Mouse (Mus musculus): ENCODE data around the gene Samhd1. TPM values are rescaled to one million over a fixed set of nuclear protein-coding genes. Genes with fewer than 3 reads are reported as not detected.

Gene Samhd1
- polyA plus RNA-seq, 1 experiment from 2014 or later, result 10.9 TPM

DNA sequence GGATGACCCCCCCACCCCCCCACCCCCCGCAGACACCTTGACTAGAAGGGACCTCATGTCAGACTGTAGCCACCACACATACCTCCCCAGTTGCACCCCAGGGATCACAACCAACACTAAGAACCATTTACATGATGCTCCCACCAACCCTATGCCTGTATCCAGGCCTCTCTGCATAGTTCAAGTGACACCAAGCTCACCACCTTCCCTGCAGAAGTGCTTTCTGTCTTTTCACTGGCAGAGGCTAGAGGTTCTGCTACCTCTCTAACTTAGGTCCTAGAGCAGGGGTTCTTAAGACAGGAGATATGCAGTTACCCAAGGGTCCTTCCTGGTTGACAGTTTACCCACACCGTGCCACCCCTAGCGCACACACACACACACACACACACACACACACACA is 59.8 kb downstream of the Samhd1 start:
- ATAC-seq, result no peak
- H3K9ac ChIP-seq (replicated peaks), result peak overlapping the region; percentile 100
- no peaks in the 10 kb centered on the region for H3K27me3 ChIP-seq
- H3K9me3 ChIP-seq, result no peaks in the 10 kb centered on the region
- H3K4me1 ChIP-seq (replicated peaks), result peaks cover 83% of the 10 kb centered on the region
- H3K4me2 ChIP-seq (replicated peaks), result peak overlapping the region; percentile 100
- 87% methylated on average over 3 of the region's 3 CpGs for WGBS
- peaks cover 23% of the 10 kb centered on the region for H3K36me3 ChIP-seq
- no peak overlapping the region for H3K27ac ChIP-seq
- peak overlapping the region; percentile 98 for H3K4me3 ChIP-seq (replicated peaks)

DNA sequence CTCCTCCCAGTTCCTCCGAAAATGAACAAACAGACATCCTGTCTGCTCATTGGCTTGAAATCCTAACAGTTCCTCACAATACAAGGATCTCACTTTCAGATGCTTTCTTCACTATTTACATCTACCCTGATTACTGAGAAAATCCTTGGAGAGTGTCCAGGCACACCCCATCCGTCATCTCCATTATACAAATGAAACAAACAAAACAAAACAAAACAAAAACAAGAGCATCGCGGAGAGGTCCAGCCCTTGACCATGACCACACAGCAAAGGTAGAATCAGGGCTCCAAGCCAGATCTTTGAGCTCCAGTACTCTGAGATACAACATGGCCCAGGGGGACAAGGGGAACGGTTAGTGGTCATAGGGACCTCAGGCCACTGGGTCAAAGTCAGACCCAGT is 60.3 kb downstream of the Samhd1 start:
- WGBS, result 79% methylated on average over 5 of the region's 5 CpGs
- H3K4me3 ChIP-seq (replicated peaks), result 0 out of 2 replicates have a peak overlapping the region, but pooled peaks have one; percentile 7

DNA sequence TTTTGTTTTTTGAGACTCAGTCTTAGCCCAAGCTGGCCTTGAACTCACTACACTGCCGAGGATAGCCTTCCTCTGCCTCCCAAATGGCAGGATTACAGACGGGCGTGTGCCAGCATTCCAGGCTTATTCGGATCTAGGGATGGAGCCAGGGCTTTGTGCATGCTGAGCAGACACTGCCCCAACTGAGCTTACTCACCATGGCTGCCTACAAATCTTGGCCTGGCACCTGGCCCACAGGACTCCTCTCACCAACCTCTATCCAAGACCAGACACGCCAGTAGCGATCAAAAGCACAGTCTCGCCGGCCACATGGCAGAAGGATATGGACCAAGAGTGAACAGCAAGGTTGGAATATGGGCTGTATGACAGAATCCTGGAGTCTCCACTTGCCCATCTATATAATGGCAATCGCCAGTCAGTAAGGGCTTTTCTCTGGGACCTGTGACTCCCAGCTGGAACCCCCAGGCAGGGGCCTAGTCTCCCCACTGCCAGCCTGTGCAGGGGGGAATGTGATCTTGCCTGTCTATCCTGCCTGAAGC is 60.8 kb downstream of the Samhd1 start:
- Histone ChIP-seq H3K4me2 (replicated peaks) (peak overlapping the region; percentile 100), H3K4me1 (replicated peaks) (peaks cover 86% of the 10 kb centered on the region), H3K9ac (replicated peaks) (peak overlapping the region; percentile 45), H3K36me3 (peaks cover 23% of the 10 kb centered on the region), H3K4me3 (replicated peaks) (0 out of 2 replicates have a peak overlapping the region, but pooled peaks have one; percentile 7), H3K27ac (no peak overlapping the region), H3K9me3 (no peaks in the 10 kb centered on the region), H3K27me3 (no peaks in the 10 kb centered on the region)
- WGBS, result 72% methylated on average over 9 of the region's 9 CpGs
- no peak for ATAC-seq

More for the DNA sequence above, 60.3 kb downstream of the Samhd1 start:
- H3K27me3 ChIP-seq, result no peaks in the 10 kb centered on the region
- H3K36me3 ChIP-seq, result peaks cover 23% of the 10 kb centered on the region
- H3K9me3 ChIP-seq, result no peaks in the 10 kb centered on the region
- H3K9ac ChIP-seq (replicated peaks), result peak overlapping the region; percentile 45
- H3K27ac ChIP-seq, result no peak overlapping the region
- peaks cover 84% of the 10 kb centered on the region for H3K4me1 ChIP-seq (replicated peaks)
- peak overlapping the region; percentile 100 for H3K4me2 ChIP-seq (replicated peaks)
- no peak for ATAC-seq

DNA sequence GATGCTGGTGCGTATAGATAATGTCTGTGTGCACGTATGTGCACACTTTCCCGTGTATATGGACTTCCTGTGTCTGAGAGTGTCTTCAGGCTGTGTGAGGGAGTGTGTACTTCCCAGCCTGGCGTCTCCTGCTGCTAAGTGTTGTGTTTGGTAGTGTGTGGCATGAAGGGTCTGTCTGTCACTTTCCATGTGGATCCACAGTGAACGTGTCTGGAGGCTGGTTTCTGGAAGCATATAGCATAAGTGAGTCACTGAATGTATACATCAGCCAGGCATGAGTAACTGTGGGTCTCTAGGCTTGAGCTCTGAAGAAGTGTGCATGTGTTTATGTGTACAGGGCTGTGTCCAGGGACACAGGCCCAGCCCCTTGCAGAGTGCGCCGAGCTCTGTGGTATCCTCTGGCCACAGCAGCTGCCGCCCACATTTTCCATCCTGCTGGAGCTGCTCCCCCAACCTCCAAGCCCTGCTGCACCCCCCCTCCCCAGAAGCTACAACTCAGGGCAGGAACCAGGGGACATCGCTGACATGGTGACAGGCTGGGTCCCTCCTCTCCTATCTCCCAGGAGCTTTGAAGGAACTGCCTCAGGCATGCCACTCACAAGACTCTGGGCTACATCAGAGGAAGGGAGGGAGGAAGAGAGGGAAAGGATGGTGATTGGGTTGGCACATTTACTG is 61.5 kb downstream of the Samhd1 start:
- no peak overlapping the region for H3K4me2 ChIP-seq (replicated peaks)
- no peak for ATAC-seq
- peaks cover 93% of the 10 kb centered on the region for H3K4me1 ChIP-seq (replicated peaks)
- H3K27ac ChIP-seq, result no peak overlapping the region; the same call in 1 of the 2 replicates
- H3K9ac ChIP-seq (replicated peaks), result peak overlapping the region; percentile 45; the same call in 1 of the 2 replicates
- H3K27me3 ChIP-seq, result no peaks in the 10 kb centered on the region
- 76% methylated on average over 9 of the region's 9 CpGs for WGBS
- H3K4me3 ChIP-seq (replicated peaks), result no peak overlapping the region
- peaks cover 23% of the 10 kb centered on the region for H3K36me3 ChIP-seq
- H3K9me3 ChIP-seq, result no peaks in the 10 kb centered on the region

DNA sequence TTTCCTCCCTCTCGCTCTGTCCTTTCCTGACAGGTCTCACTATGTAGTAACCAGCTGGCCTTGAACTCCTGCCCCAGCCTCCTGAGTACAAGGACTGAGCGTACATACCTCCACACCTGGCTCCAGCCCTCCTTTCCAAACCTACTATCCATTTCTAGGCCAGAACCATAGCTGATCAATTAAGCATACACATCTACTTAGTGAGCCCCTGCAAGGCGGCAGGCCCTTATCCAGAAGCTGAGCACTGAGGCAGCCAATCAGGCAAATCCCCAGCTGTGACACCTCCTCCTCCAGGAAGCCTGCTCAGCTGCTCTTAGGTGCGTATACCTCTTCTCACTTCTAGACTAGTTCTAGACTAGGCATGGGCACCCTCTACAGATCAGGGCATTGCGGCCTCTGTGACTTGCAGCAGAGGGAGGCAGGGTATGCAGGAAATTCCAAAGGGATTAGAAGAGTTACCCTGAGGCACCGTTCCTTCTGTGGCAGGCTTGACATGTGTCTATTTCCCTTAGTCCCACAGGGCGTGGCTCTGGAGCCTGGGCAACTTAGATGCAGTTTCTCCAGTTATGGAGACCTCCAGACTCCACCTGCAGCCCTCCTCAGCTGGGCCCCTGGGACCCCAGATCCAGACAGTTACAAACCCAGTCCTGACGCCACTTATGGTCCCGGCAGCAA is 62.6 kb downstream of the Samhd1 start:
- 75% methylated on average over 9 of the region's 9 CpGs for WGBS
- ATAC-seq, result no peak
- Histone ChIP-seq H3K4me1 (replicated peaks) (peaks cover 99% of the 10 kb centered on the region), H3K27ac (no peak overlapping the region), H3K9me3 (no peaks in the 10 kb centered on the region), H3K4me2 (replicated peaks) (no peak overlapping the region), H3K27me3 (no peaks in the 10 kb centered on the region), H3K36me3 (peaks cover 23% of the 10 kb centered on the region), H3K4me3 (replicated peaks) (no peak overlapping the region), H3K9ac (replicated peaks) (no peak overlapping the region)

DNA sequence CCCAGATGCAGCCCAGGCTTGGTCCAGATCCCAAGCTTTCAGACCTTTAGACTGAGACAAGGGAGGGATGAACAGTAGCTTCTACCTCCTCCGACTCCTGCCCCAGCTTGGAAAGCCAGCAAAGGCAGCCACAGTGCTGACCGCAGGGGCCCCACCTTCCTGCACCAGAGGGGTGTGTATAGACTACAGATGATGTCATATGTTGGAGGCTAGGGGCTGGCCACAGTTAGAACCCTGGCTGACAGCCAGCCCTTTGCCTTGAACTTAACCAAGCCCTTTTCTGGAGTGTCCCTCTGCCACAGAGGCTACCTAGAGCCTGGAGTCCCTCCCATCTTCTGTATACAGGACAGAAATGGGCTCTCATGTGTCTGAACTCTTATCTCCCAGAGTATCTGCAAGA is 63.5 kb downstream of the Samhd1 start:
- H3K27me3 ChIP-seq, result no peaks in the 10 kb centered on the region
- H3K9ac ChIP-seq (replicated peaks), result 0 out of 2 replicates have a peak overlapping the region, but pooled peaks have one; percentile 28
- H3K36me3 ChIP-seq, result peaks cover 22% of the 10 kb centered on the region
- H3K9me3 ChIP-seq, result no peaks in the 10 kb centered on the region
- no peak; the same call in 1 of the 2 replicates for ATAC-seq
- peaks cover 99% of the 10 kb centered on the region for H3K4me1 ChIP-seq (replicated peaks)
- no peak overlapping the region for H3K27ac ChIP-seq
- 80% methylated on average over 2 of the region's 2 CpGs for WGBS
- H3K4me3 ChIP-seq (replicated peaks), result no peak overlapping the region
- no peak overlapping the region for H3K4me2 ChIP-seq (replicated peaks)

DNA sequence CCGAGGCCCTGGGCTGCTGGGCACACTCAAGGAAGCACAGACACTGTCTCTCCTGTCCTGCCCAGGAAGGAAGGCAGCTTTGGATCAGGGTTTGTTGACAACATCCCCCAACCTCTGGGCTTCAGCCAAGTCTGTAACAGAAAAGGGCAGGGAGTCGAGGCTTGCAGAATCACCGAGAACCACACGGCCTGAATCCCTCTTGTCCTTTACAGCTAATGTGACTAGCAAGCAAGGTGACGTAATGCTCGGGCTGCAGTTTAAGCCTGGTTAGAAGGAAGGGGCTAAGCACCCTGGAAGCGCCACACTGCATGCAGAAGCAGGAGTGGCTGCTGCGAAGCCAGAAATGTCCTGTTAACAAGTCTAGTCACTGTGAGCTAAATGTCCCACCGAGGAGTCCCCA is 64.7 kb downstream of the Samhd1 start:
- no peak; the same call in 1 of the 2 replicates for ATAC-seq
- H3K9ac ChIP-seq (replicated peaks), result peak overlapping the region; percentile 48

DNA sequence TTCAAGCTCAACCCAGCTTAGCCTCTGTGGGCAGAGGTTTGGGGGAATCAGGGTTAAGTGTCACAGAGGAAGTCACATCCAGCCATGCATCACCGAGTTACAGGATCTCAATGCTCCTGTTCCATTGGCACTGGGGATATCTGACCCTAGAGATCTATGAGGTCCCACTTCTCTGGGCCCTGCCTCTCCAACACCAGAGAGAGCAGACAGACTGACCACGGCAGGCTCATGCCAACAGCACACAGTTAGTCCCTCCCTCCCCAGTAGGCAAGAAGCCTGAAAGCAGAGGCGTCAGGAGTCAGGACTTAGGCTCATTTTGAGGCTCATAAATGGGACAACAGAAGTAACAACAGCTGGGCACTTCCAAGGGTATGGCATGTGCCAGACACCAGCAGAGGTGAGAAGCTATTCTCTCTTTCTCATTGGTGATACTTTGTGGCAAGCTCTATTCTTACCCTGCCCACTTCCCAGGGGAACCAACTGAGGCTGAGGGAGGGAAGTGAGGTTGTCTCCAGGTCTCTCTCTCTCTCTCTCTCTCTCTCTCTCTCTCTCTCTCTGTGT is 65.2 kb downstream of the Samhd1 start:
- H3K4me1 ChIP-seq (replicated peaks), result peaks cover 97% of the 10 kb centered on the region
- peak overlapping the region; percentile 5; the same call in 1 of the 2 replicates for H3K4me2 ChIP-seq (replicated peaks)
- no peaks in the 10 kb centered on the region for H3K27me3 ChIP-seq
- H3K27ac ChIP-seq, result peak overlapping the region; percentile 71
- 0 out of 2 replicates have a peak overlapping the region, but pooled peaks have one; percentile 2 for H3K9ac ChIP-seq (replicated peaks)
- H3K4me3 ChIP-seq (replicated peaks), result no peak overlapping the region
- H3K36me3 ChIP-seq, result peaks cover 16% of the 10 kb centered on the region
- no peaks in the 10 kb centered on the region for H3K9me3 ChIP-seq
- 42% methylated on average over 3 of the region's 3 CpGs for WGBS
- no peak for ATAC-seq

More for the DNA sequence above, 64.7 kb downstream of the Samhd1 start:
- Histone ChIP-seq H3K4me3 (replicated peaks) (no peak overlapping the region), H3K36me3 (peaks cover 16% of the 10 kb centered on the region), H3K4me1 (replicated peaks) (peaks cover 97% of the 10 kb centered on the region), H3K27ac (peak overlapping the region; percentile 71), H3K27me3 (no peaks in the 10 kb centered on the region), H3K4me2 (replicated peaks) (0 out of 2 replicates have a peak overlapping the region, but pooled peaks have one; percentile 8), H3K9me3 (no peaks in the 10 kb centered on the region)
- 59% methylated on average over 9 of the region's 9 CpGs for WGBS

DNA sequence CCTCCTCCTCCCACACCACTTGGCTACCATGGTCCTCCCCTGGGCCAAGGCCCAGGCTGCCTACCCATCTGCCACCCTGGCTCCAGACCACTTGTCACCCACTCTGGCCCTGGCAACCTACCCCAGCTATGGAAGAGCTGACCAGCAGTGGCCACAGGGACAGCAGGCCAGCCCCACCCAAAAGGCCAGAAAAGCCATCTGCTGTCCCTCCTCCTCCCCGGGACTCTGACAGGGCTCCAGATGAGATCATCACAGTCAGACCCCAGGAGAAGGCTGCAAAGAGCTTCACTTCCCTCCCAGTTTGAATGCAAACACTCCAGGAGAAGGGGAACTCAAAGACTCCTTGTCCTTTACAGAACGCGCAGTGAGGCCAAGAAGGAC is 65.7 kb downstream of the Samhd1 start:
- Histone ChIP-seq H3K9ac (replicated peaks) (0 out of 2 replicates have a peak overlapping the region, but pooled peaks have one; percentile 2), H3K9me3 (no peaks in the 10 kb centered on the region), H3K27me3 (no peaks in the 10 kb centered on the region), H3K4me1 (replicated peaks) (peaks cover 97% of the 10 kb centered on the region), H3K36me3 (peaks cover 17% of the 10 kb centered on the region), H3K4me3 (replicated peaks) (no peak overlapping the region), H3K27ac (peak overlapping the region; percentile 71), H3K4me2 (replicated peaks) (peak overlapping the region; percentile 5; the same call in 1 of the 2 replicates)
- no peak for ATAC-seq
- 43% methylated on average over 3 of the region's 3 CpGs for WGBS

DNA sequence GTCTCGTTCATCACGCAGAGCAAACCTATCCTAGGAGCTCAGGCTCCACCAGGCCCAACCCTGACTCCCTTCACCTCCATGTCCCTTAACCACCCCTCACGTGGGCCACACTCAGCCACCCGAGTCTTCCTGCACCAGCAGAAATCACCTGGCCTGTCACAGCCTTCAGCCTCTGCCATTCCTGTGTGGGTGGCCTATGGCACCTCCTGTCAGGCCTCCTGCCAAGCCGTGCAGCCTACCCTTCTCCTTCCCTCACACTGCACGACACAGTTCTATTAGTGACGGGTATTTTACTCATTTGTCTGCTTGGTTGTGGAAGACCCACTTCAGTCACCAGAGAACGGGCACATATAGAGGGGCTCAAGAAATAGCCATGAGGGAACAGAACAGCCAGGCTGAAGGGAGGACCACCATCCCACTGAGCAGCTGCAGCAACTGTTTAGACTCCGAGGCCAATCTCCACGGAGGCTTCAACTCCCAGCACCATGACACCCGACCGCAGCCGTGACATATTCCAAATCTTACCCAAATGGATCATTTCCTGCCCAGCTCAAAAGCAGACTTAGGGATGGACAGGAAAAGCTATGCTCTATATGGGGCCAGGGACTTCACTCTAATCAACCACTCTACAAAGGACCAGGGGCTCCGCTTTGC is 66.2 kb downstream of the Samhd1 start:
- no peak for ATAC-seq
- 60% methylated on average over 14 of the region's 14 CpGs for WGBS
- H3K4me1 ChIP-seq (replicated peaks), result peaks cover 97% of the 10 kb centered on the region
- H3K27ac ChIP-seq, result peak overlapping the region; percentile 71
- H3K36me3 ChIP-seq, result peaks cover 21% of the 10 kb centered on the region
- H3K4me2 ChIP-seq (replicated peaks), result peak overlapping the region; percentile 5; the same call in 1 of the 2 replicates
- H3K9ac ChIP-seq (replicated peaks), result no peak overlapping the region; the same call in 1 of the 2 replicates
- no peaks in the 10 kb centered on the region for H3K27me3 ChIP-seq
- H3K4me3 ChIP-seq (replicated peaks), result no peak overlapping the region
- H3K9me3 ChIP-seq, result no peaks in the 10 kb centered on the region

DNA sequence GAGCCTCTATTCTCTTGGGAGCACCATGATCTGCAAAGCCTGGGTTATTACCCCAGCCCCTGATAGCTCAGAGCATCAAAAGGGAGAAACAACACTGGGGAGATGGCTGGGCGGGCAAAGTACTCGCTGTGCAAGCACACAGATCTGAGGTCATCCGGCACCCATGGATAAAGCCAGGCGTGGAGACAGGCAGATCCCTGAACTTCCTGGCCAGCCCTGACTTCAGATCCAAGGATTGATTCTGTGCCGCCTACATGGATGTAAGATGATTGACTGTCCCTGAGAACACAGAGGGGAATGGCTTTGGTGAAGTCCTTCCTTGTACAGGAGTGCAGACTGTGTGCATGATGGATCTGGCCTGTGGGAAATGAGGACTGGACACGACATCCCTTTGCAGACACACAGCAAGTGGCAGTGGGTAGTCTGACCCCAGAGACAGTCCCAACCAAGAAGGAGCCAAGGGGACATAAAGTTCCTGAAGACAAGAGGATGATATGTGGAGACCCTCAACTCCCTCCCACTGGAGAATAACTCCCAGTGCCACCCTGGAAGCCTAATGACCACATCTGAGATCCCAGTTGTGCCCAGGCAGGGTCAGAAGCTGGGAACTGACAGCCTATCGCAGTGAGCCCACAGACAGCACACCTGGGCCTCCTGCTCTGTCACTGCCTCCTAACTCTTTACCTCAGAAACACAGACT is 68.2 kb downstream of the Samhd1 start:
- Histone ChIP-seq H3K27ac (no peak overlapping the region), H3K36me3 (peaks cover 8% of the 10 kb centered on the region; the same call in 1 of the 2 replicates), H3K9me3 (no peaks in the 10 kb centered on the region), H3K9ac (replicated peaks) (no peak overlapping the region), H3K4me1 (replicated peaks) (peaks cover 94% of the 10 kb centered on the region), H3K27me3 (no peaks in the 10 kb centered on the region), H3K4me3 (replicated peaks) (no peak overlapping the region), H3K4me2 (replicated peaks) (no peak overlapping the region)
- 90% methylated on average over 7 of the region's 7 CpGs for WGBS
- ATAC-seq, result no peak
